Mouse (Mus musculus) ovary, adult 18-20 months (tissue): ENCODE measurements around the gene Ifit3.
"Not testable (repeated sequence)": the region's sequence is repeated elsewhere in the genome, so short reads cannot be mapped to it uniquely, and the experiment has no call there.

ENCODE experiments used
- DNase-seq: peaks from one replicate; pipeline ENCODE4 v3.0.0; 2022; ENCODE audit warnings: low spot score, mixed read lengths

Ifit3 gene

DNA sequence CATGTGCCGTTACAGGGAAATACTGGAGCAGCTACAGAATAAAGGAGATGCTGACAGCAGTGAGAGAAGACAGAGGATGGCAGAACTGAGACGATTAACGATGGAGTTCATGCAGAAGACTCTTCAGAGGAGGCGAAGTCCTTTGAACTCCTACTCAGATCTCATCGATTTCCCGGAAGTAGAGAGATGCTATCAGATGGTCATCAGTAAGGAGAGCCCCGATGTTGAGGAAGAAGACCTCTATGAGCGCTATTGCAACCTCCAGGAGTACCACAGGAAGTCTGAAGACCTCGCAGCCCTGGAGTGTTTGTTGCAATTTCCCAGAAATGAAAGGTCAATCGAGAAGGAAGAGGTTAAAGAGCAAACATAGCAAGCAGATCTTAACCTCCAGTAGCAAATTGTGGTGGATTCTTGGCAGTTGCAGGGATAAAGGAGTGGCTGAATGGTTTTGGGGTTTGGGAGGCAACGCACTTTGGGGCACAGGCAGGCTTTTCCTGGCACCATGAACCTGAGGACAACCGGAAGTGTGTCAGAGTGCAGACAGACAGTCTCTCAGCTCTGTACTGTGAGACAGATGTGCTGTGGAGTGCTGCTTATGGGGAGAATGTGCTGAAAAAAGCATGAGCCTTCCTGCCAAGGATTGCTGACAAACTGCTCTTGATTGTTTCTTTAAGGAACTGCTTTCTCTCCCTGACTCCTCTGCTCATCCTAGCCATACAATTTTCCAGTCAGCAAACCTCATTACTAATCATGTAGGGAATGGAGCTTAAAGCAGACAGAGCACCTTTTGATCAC is 4.8 kb downstream of the Ifit3 start:
- not testable (repeated sequence) for DNase-seq

DNA sequence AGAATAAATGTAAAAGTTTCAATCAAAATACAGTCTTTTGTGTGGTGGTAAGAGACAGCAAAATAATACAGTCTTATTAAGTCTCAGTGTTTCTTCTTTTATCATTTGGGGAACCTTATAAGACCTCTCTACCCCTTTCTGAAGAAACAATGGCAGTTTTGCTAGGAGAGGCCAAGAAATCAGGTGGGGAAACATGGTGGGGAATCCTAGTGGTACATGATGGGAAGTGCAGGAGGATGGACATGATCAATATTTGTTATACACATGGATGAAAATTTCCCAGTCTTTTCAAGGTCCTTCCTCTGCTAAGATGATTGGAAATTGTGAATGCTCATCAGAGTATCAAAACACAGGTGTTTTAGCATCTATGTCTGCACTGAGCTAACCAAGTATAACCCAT is 5.6 kb downstream of the Ifit3 start:
- no peak for DNase-seq

DNA sequence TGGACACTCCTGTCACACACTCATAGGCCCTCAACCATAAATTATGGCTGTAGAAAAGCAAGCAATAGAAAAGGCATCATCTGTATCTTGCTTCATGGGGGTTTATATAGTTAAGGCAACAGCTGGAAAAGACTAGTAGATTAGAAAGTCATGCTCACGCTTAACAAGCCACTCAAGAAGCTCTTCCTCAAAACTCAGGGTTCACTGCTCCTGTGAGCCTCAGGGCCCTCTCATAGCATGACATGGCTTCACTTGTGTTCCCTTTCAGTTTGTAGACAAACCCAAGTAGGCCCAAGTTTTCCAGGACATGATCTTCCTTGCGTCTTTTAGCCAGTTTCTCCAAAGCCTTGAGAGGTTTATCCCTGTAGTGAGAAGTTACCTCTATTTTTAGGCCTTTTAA is 10.1 kb downstream of the Ifit3 start:
- DNase-seq = no peak

DNA sequence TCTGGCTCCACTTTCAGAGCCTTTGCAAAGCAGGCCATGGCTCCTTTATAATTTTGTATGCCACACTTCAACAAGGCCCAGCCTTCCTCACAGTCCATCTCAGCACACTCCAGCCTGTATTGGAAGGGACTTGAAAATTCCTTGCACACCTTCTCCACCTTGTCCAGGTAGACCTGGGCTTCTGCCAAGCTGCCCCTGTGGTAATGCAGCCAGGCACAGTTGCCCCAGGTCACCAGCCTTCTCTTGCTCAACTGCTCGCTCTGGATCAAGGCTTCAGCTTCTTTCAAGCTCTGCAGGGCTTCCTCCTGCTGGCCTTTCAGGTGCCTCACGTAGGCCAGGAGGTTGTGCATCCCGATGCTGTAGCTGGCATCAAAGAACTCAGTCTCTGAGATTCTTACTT is 11.2 kb downstream of the Ifit3 start:
- DNase-seq = not testable (repeated sequence)

DNA sequence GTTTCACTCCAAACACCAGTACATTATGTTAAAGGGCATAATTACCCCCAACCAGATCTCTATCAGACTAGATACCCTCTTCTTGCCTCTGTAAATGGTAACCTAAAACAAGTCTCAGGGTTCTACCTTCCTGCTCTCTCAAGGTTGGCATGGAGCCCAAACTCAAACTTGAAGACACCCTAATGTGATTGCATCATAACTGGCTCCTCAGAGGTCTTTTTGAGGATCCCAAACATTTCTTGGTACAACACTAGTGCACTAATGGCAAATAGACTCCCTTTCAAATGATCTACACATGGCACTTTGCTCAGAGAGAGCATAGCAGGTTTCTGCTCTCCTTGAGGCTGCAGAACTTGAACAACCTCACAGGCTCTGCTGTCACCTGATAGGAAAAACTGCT is 13.5 kb downstream of the Ifit3 start:
- no peak for DNase-seq

DNA sequence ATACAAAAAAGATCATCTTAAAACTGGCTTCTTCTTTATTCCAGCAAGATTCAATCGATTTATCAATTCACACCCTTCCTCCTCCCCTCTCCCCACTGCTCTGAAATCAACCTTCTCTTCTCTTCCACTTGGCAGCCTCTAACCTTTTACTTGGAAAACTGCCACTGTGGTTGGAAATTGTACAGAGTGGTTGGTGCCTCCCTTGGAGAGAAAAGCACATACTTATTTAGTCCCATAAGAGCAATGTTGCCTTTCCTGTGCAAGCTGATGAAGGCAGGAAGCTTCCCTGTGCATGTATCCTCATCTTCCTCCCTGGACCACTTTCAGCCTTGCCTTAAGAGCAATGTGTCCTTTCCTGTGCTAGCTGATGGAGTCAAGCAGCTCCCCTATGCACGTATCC is 15.0 kb downstream of the Ifit3 start:
- DNase-seq = peak; percentile 54

DNA sequence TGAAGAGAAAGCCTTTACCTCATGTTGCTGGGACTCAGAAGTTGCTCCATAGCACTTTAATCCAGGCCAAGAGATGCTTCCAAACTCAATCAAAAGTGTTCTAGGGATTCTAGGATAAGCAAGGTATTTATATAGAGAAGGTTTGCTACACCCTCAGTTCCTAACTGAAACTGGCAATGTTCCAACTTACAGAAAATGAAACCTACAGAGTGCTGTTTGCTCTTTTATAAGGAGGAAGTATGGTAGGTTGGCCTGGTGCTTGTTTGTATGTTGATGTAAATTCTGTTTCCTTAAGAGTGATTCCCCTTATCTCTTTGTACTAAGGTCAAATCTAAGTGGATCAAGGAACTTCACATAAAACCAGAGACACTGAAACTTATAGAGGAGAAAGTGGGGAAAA is 15.9 kb downstream of the Ifit3 start:
- DNase-seq = not testable (repeated sequence)

DNA sequence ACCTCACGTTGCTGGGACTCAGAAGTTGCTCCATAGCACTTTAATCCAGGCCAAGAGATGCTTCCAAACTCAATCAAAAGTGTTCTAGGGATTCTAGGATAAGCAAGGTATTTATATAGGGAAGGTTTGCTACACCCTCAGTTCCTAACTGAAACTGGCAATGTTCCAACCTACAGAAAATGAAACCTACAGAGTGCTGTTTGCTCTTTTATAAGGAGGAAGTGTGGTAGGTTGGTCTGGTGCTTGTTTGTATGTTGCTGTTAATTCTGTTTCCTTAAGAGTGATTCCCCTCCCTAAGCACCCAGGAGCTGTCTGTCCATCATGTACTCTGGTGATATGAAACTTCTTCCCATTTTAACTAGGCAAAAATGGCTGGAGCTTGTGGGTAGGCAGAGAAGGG is 18.6 kb downstream of the Ifit3 start, which contains the start of gene Ifit1bl1:
Gene Ifit1bl1 (minus strand): TSS at position 69 of the 400 bp plus-strand sequence.
- DNase-seq = not testable (repeated sequence)

DNA sequence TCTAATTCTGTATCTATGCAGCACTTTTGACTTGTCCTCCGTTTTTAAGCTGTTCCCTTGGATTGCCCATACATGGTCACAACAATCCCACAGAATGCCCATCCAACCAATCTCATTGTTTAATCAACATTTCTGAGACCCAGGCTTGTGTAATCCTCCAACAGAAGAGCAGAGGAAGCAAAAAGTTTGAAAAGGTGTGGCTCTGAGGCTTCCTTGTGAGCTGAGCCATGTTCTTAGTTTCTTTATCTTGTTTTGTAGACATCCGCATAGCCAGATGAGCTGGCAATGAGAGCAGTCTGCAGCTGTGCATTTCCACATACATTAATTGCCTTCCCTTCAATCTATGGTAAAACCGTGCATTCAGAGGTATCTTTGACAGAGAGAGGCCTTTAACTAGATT is 22.1 kb downstream of the Ifit3 start:
- no peak for DNase-seq

DNA sequence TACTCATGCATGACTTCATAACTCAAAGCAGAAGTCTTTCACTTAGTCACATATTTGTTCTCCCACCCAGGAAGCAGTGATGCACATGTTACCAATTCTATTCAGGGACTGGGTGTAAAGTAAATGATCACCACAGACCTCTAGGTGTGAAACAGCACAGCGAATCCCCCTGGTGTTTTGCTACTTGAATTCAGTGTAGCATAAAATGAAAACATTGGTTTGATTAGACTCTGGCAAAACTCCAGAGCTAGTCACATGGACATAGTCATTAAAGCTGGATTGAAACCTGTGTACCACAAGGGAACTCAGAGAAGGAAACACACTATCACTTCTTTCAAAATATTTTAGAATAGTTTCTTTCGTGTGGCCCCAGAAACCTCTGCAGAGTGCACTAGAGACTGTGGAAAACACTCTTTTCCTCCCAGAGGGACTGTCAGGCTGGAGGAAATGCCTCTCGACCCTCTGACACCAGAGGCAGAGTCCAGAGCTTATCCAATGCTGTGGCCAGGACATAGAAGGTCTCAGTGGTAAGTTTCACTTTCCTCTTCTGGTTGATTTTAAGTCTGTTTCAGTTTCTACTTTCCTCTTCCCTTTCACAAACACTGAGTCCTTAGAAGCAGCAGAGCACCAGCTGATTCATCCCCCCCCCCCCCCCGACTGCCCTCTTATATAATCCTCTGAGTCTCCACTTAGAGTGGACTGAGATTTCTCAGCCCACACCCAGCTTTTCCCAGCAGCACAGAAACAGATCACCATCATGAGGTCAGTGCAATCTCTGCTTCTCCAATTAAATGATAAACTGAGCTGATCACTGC is 24.1 kb downstream of the Ifit3 start, which contains the start of gene Ifit3b:
Gene Ifit3b (plus strand): TSS at position 734 of the 815 bp plus-strand sequence.
- DNase-seq = not testable (repeated sequence)

DNA sequence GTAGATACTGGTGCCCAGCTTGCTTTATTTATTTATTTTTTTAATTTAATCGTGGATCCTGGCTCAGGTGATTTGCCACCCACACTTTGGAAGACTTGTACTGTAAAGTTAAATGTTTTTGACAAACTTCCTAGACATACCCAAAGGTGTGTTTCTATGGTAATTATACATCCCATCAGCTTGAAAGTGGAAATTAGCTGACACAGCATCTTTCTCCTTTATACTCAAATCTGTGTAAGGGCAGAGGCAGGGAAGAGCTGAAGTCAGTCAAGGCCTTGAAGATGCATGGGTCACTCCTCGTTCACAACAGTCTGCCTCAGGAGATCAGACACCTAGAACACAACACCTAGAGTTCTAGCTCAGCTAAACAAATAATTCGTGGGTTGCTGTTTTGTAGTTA is 26.8 kb downstream of the Ifit3 start:
- DNase-seq = not testable (repeated sequence)

DNA sequence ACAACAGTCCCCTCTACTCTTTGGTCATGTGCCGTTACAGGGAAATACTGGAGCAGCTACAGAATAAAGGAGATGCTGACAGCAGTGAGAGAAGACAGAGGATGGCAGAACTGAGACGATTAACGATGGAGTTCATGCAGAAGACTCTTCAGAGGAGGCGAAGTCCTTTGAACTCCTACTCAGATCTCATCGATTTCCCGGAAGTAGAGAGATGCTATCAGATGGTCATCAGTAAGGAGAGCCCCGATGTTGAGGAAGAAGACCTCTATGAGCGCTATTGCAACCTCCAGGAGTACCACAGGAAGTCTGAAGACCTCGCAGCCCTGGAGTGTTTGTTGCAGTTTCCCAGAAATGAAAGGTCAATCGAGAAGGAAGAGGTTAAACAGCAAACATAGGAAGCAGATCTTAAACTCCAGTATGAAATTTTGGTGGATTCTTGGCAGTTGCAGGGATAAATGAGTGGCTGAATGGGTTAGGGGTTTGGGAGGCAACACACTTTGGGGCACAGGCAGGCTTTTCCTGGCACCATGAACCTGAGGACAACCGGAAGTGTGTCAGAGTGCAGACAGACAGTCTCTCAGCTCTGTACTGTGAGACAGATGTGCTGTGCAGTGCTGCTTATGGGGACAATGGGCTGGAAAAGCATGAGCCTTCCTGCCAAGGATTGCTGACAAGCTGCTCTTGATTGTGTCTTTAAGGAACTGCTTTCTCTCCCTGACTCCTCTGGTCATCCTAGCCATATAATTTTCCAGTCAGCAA is 29.1 kb downstream of the Ifit3 start:
- DNase-seq = not testable (repeated sequence)

DNA sequence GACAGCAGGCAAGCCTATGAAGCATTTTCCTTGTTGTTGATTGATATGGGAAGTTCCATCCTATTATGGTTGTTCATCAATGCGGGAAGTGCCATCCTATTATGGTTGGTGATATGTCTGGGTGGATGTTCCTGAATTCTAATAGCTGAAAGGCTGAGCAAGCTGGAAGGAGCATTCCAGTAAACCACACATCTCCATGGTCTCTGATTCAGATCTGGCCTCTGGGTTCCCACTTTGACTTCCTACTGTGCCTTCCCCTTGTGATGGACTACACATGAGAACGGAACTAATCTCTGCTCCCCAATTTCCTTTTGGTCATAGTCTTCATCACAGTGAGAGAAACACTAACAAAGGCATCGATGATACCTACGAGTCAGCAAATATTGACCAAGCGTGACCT is 37.5 kb downstream of the Ifit3 start:
- no peak for DNase-seq

DNA sequence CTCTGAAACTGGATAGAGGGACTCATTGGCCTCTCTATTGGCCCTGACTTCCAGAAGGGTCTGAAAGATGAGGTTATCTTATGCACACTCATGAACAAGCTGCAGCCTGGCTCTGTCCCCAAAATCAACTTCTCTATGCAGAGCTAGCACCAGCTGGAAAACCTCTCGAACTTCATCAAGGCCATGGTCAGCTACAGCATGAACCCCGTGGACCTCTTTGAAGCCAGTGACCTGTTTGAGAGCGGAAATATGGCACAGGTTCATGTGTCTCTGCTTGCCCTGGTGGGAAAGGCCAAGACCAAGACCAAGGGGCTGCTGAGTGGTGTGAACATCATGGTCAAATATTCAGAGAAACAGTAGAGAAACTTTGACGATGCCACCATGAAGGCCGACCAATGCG is 40.5 kb downstream of the Ifit3 start:
- no peak for DNase-seq

DNA sequence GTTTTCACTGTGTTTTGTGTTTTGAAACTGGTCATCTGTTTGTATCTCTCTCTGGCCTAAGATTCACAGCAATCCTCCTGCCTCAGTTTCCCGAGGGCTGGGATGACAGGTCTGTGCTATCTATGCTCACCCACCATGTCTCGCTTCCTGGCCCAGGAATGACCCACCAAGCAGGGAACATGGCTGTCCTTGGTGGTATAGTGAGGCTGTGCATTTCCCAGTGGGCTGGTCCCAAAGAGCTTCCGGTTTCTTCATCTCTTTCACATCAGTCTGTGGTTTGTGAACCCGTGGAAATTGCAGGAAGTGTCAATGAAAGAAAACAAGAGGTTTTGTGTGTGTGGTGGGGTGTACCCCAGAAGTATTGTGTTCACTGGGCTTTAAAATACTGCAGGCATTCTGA is 41.3 kb downstream of the Ifit3 start:
- no peak for DNase-seq

DNA sequence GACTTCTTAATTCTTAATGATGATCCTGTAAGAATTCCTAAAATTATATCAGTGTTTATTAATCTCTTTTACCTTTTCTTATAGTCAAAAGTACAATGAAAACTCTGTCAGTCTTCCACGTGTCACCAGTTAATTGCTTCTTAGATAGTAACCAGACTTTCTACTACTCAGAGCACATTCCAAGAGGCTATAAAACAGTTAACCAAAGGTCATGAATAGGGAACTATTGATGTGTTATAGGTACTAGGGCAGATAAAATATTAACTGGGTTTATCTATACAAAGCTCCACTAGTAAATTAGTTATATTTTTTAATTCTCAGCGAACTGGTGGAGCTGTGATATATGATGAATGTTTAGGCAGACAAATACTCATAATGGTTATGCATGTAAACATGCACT is 44.2 kb downstream of the Ifit3 start:
- DNase-seq = no peak

DNA sequence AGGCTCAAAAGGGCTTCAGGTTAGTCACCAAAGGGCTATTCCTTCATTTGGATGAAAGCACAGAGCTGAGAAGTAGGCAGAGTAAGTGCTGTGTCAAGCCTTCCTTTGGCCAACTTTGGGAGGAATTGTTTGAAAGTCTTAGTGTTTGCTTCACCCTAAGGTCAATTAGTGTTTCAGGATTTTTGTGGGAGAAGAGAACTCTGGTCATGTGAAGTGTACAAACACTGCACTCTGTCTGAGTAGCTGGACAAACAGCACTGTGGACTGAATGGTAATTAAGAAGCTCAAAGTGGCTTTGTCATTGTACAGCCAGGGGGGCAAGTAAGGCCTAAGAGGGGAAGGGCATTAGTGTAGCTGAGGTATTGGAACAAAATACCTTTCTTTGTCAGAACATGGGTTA is 48.2 kb downstream of the Ifit3 start:
- DNase-seq = no peak

DNA sequence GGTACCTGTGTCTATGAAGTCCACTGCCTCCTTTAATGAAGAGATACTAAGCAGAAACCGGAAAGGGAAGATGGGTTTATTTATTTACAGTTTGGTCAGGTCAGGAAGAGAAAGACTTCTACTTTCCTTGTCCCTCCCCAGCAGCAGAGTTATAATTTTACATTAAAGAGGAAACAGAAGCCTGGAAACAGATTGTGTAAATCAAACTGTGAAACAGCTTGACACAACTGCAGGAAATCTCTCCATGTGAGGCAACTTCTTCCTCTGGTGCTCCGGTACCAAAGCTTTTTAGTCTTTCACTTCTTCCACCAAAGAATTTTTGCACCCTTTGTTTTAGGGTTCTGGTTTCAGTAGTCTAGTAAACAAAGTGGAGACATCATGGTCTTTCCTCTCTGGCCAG is 50.2 kb downstream of the Ifit3 start:
- DNase-seq = no peak

DNA sequence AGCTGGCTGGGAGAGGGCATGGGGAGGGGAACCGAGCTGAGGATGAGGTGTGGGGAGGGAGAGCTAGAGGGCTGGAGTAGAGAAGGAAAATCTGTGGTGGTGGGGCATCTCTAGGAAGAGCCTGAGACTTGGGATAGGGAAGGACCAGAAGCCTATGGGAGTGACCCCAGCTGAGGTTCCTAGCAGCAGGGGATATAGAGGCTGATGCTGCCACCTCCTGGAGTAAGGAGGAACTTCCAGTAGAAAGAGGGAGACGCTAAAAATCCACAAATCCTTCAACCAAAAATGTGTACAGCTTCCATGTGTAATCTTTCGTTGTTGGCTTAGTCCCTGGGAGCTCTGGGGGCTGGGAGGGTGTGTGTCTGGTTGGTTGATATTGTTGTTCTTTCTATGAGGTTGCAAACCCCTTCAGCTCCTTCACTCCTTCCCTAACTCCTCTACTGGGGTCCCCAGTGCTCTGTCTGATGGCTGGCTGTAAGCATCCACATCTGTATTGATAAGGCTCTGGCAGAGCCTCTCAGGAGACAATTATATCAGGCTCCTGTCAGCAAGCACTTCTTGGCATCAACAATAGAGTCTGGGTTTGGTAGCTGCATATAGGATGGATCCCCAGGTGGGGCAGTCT is 53.7 kb downstream of the Ifit3 start:
- DNase-seq = no peak
